Mouse (Mus musculus) forebrain, embryonic 12.5 days (tissue): ENCODE results near the gene Fstl4. TPM values are rescaled to one million over a fixed set of nuclear protein-coding genes. Genes with fewer than 3 reads are reported as not detected.

Source experiments
- ATAC-seq: fragments of 200-750 bp; cut with Nextera tagmentation; 2 replicates; pipeline ENCODE4 v1.8.0; 2017; ENCODE audit warnings: moderate TSS enrichment; ENCODE audit not compliant: low FRiP score
- H3K27ac ChIP-seq: fragments of 300-500 bp; sonication (generic); 2 replicates; pipeline ENCODE4 v1.5.1; 2016; ENCODE audit warnings: mild to moderate bottlenecking
- H3K27me3 ChIP-seq: fragments of 300-500 bp; sonication (generic); 2 replicates; pipeline ENCODE4 v1.6.1; 2016; ENCODE audit warnings: mild to moderate bottlenecking
- H3K36me3 ChIP-seq: fragments of 300-500 bp; sonication (generic); replicated peaks from 2 replicates; pipeline ENCODE4 v1.6.1; 2016; ENCODE audit warnings: mild to moderate bottlenecking
- H3K4me1 ChIP-seq: fragments of 300-500 bp; sonication (generic); 2 replicates; pipeline ENCODE4 v1.6.1; 2016
- H3K4me2 ChIP-seq: fragments of 300-500 bp; sonication (generic); 2 replicates; pipeline ENCODE4 v1.6.1; 2016; ENCODE audit warnings: mild to moderate bottlenecking, moderate library complexity
- H3K4me3 ChIP-seq: fragments of 300-500 bp; sonication (generic); replicated peaks from 2 replicates; pipeline ENCODE4 v1.5.1; 2016; ENCODE audit warnings: mild to moderate bottlenecking
- H3K9ac ChIP-seq: fragments of 300-500 bp; sonication (generic); 2 replicates; pipeline ENCODE4 v1.6.1; 2016; ENCODE audit warnings: mild to moderate bottlenecking
- H3K9me3 ChIP-seq: fragments of 300-500 bp; sonication (generic); 2 replicates; pipeline ENCODE4 v1.6.1; 2016
- WGBS: fragments of 180-500 bp; shearing (Covaris S2); methylation state at CpG from one replicate; pipeline ENCODE4 v1.1.7; 2016; 5-methylcytosine and 5-hydroxymethylcytosine counted together
- polyA plus RNA-seq: library from polyadenylated mRNA; unstranded; fragments of >200 nt; fragmentation: Nextera tagmentation; extraction: Ambion mirVana; gene quantifications from 2 replicates; pipeline ENCODE4 v1.2.1, GENCODE M21; 2016

The Fstl4 gene
- polyA plus RNA-seq, 1 experiment from 2014 or later = 1.0 TPM

GRCm38 (mm10) chr11:53107706-53108105 is 343.3 kb downstream of the Fstl4 start:
- H3K4me2 ChIP-seq = no peak overlapping the region
- WGBS = 73% methylated on average over 5 of the region's 5 CpGs
- ATAC-seq = no peak
- no peak overlapping the region for H3K4me3 ChIP-seq
- H3K9ac ChIP-seq = no peak overlapping the region
- H3K36me3 ChIP-seq = no peaks in the 10 kb centered on the region
- H3K27me3 ChIP-seq = no peaks in the 10 kb centered on the region
- H3K4me1 ChIP-seq = peaks cover 9% of the 10 kb centered on the region
- no peaks in the 10 kb centered on the region for H3K9me3 ChIP-seq
- H3K27ac ChIP-seq = no peak overlapping the region

GRCm38 (mm10) chr11:53108798-53109197 is 344.4 kb downstream of the Fstl4 start:
- 96% methylated on average over 6 of the region's 6 CpGs for WGBS
- Histone ChIP-seq H3K9ac (no peak overlapping the region), H3K4me1 (peaks cover 2% of the 10 kb centered on the region), H3K27me3 (no peaks in the 10 kb centered on the region), H3K9me3 (no peaks in the 10 kb centered on the region), H3K4me2 (no peak overlapping the region), H3K4me3 (no peak overlapping the region), H3K36me3 (no peaks in the 10 kb centered on the region), H3K27ac (no peak overlapping the region)
- no peak for ATAC-seq

DNA sequence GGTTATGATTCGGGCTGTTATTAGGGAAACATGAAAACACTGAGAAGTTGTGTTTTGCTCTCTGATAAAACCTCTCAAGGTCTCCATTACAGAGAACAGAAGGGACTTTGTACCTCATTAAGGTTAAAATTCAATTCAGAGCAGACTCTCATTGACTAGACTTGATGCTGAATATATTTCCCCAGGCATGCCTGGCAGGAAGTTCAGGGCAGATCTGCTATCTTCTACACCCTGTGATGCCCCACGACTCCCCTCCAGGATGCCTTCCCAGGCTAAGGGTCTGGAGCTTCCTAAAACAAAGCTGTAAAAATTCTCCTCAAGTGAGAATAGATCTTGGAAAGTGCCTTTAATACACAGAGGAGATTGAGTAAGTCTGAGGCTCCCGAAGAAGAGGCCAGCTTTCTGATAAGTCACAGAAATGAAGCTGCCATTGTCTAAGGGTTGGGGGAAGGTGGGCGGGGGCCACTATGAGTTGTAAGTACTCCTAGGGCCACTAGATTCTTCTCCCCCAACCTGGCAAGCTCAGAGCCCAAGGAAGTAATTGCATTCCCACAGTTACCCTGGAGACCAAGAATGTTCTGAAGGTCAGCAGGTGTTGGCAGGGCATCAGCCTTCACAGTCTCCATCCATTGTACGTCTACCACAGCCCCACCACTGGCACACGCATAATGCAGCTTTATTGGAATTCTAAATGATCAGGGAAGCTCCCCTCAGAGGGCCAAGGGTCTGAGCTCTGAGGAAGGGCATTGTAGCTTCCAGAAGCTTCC is 345.4 kb downstream of the Fstl4 start:
- Histone ChIP-seq H3K9me3 (no peaks in the 10 kb centered on the region), H3K4me2 (no peak overlapping the region), H3K4me1 (no peaks in the 10 kb centered on the region), H3K36me3 (no peaks in the 10 kb centered on the region), H3K27me3 (no peaks in the 10 kb centered on the region), H3K4me3 (no peak overlapping the region), H3K27ac (no peak overlapping the region), H3K9ac (no peak overlapping the region)
- 71% methylated on average over 6 of the region's 6 CpGs for WGBS
- ATAC-seq = no peak

DNA sequence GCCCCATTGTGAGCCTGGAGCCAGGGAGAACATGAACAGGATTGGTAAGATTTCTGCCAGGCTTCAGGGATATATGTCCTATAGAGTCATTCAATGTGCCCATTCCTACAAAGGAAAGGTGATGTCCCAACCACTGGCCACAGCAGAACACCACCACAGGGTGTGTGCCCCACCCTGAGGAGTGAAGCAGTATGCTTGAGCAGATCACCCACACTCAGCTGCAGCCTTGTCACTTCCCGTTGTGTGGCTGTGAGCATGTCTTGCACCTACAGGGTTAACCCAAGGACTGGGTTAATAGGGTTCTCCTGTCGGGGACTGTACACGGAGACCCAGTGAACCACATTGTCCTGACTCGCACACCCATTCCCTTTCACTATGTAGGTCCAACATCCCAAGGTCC is 351.3 kb downstream of the Fstl4 start:
- no peaks in the 10 kb centered on the region for H3K9me3 ChIP-seq
- no peaks in the 10 kb centered on the region for H3K4me1 ChIP-seq
- no peak overlapping the region for H3K4me2 ChIP-seq
- WGBS = 72% methylated on average over 4 of the region's 4 CpGs
- no peak overlapping the region for H3K27ac ChIP-seq
- no peaks in the 10 kb centered on the region for H3K36me3 ChIP-seq
- H3K27me3 ChIP-seq = no peaks in the 10 kb centered on the region
- no peak overlapping the region for H3K9ac ChIP-seq
- H3K4me3 ChIP-seq = no peak overlapping the region
- ATAC-seq = no peak

DNA sequence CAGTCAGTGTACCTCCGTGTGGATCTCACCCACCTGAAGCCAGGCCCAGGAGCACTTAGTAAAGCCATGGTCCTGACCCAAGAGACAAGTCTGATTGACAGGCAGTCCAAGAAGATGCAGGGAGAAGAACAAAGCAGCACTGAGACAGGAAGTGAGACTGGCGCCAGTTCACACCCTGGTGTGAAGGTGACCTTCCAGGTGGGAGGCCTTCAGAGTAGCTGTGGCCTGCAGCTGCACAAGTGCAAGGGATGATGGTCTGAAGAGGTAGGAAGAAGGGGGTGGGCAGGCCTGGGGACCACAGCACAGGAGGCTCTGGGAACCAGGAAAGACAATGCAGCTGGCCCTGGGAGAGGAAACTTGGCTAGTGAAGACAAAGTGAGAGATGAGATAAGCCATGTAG is 351.9 kb downstream of the Fstl4 start:
- 73% methylated on average over 2 of the region's 2 CpGs for WGBS
- ATAC-seq = no peak

DNA sequence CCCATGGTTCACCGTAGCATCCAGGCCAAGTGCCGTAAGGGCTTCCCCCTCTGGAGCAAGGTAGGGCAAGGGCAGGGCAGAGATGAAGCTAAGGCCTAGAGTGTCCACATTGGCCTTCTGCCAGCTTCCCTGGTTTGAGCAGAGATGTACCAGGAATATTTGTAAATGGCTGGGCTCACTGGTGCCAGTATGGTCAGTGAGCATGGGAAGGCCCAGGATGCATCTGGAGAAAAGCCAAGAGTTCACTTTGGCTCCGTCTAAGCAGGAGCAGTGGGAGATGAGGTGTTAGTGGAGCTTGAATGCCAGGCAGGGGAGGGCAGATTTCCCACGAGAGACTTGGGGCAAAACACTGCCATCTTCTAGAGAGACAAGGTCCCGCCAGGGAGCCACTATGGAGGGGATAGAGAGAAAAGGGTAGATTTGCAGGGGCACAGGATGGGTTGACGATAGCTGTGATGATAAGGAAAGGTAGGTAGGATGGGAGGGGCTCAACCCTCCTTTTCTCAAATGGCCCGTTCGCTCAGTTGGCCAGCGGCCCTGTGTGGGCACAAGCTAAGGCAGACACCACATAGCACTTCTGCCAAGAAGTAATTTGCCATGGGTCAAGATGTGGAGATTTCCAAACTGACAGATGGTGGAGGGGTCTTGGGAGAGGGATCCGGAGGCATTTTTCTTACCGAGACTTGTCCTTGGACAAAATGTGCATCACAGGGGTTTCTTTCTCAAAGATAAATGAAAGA is 354.0 kb downstream of the Fstl4 start:
- H3K9ac ChIP-seq = no peak overlapping the region
- no peaks in the 10 kb centered on the region for H3K27me3 ChIP-seq
- no peak overlapping the region for H3K4me2 ChIP-seq
- no peaks in the 10 kb centered on the region for H3K9me3 ChIP-seq
- H3K4me3 ChIP-seq = no peak overlapping the region
- H3K4me1 ChIP-seq = no peaks in the 10 kb centered on the region
- no peaks in the 10 kb centered on the region for H3K36me3 ChIP-seq
- 88% methylated on average over 11 of the region's 11 CpGs for WGBS
- ATAC-seq = no peak
- no peak overlapping the region for H3K27ac ChIP-seq

More for the DNA sequence above, 351.9 kb downstream of the Fstl4 start:
- H3K27me3 ChIP-seq = no peaks in the 10 kb centered on the region
- no peak overlapping the region for H3K27ac ChIP-seq
- no peaks in the 10 kb centered on the region for H3K4me1 ChIP-seq
- H3K36me3 ChIP-seq = no peaks in the 10 kb centered on the region
- no peak overlapping the region for H3K4me2 ChIP-seq
- H3K9ac ChIP-seq = no peak overlapping the region
- H3K4me3 ChIP-seq = no peak overlapping the region
- H3K9me3 ChIP-seq = no peaks in the 10 kb centered on the region

DNA sequence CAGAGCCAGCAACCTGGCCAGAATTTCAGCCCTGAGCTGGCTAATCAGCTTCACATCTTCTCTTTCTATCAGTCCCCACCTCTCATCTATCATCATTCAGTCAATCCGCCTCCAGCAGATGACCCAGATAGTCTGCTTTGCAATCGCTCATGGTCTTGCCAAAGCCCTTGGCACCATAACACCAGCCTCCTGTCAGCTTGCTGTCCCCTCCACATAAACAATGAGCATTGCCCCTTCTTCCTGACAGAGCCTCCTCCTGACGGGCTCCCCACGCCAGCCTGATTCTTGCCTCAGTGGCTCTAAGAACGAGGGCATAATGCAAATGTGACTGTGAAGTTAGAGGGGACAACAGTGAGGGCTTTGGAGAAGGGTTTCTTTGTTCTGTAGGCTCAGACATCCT is 355.5 kb downstream of the Fstl4 start:
- Histone ChIP-seq H3K4me3 (no peak overlapping the region), H3K9me3 (no peaks in the 10 kb centered on the region), H3K4me2 (no peak overlapping the region), H3K27ac (no peak overlapping the region), H3K9ac (no peak overlapping the region), H3K4me1 (no peaks in the 10 kb centered on the region), H3K27me3 (no peaks in the 10 kb centered on the region), H3K36me3 (no peaks in the 10 kb centered on the region)
- no peak for ATAC-seq
- WGBS = 82% methylated on average over 5 of the region's 5 CpGs

DNA sequence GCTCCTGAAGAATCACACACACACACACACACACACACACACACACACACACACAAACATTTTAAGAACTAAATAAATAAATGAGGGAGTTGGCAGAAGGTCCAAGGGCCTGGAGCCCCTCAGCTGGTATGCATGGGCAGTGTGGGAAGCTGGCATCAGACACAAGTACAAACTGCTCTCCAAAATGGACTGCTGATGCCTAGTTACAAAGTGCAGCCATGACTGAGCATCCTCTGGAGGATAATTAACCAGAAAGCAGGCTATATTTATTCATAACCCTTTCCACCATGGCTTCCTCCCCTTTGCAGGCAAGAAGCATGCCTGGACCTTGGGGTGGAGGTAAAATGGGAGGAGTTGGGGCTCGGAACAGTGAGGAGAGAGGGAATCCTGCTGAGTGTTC is 356.8 kb downstream of the Fstl4 start:
- Histone ChIP-seq H3K9me3 (no peaks in the 10 kb centered on the region), H3K36me3 (no peaks in the 10 kb centered on the region), H3K27ac (no peak overlapping the region), H3K4me2 (no peak overlapping the region), H3K4me3 (no peak overlapping the region), H3K9ac (no peak overlapping the region), H3K27me3 (no peaks in the 10 kb centered on the region), H3K4me1 (no peaks in the 10 kb centered on the region)
- ATAC-seq = no peak
- WGBS = 61% methylated on average over 1 of the region's 1 CpGs

DNA sequence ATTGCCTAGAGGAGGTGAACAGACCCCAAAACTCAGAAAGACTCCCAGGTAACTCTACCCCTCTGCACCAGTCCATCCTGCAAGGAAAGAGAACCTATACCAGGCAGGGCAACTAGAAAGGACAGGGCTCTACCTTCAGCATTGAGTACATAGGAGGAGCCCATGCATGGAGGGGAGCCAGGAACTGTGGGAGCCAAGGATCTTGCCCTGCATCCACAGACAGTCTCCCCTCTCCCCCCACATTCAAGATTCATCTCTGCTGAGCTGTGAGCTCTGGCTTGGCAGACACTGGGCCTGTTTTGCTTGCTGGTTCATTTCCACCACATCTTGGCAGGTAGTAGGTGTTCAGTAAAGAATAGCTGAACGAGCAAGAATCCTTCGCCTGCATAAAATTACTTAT is 360.4 kb downstream of the Fstl4 start:
- ATAC-seq = no peak
- H3K27ac ChIP-seq = no peak overlapping the region
- H3K4me1 ChIP-seq = no peaks in the 10 kb centered on the region
- H3K4me3 ChIP-seq = no peak overlapping the region
- no peaks in the 10 kb centered on the region for H3K36me3 ChIP-seq
- no peak overlapping the region for H3K4me2 ChIP-seq
- 90% methylated on average over 2 of the region's 2 CpGs for WGBS
- H3K9ac ChIP-seq = no peak overlapping the region
- no peaks in the 10 kb centered on the region for H3K9me3 ChIP-seq
- H3K27me3 ChIP-seq = no peaks in the 10 kb centered on the region

- ATAC-seq = no peak
- Histone ChIP-seq H3K27ac (no peak overlapping the region), H3K27me3 (no peaks in the 10 kb centered on the region), H3K9me3 (no peaks in the 10 kb centered on the region), H3K4me3 (no peak overlapping the region), H3K36me3 (no peaks in the 10 kb centered on the region), H3K9ac (no peak overlapping the region), H3K4me2 (no peak overlapping the region), H3K4me1 (no peaks in the 10 kb centered on the region)
- WGBS = 84% methylated on average over 6 of the region's 6 CpGs
Observed at GRCm38 (mm10) chr11:53126660-53127059, 362.2 kb downstream of the Fstl4 start.

DNA sequence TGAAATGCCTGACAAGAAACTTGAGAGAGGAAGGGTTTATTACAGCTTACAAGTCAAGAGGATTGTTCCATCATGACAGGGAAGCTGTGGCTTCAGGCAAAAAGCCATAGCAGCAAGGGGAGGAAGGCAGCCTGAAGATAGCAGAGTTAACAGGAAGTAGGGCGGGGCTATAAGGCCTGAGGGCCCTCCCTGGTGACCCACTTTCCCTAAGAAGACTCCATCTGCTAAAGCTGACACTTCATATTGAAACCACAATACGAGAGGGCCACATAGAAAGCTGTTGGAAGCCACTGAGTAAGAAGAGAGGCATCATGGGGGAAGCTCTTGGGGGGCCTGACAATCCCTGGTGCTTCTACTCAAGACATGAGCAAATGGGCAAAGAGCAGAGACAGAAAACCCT is 364.2 kb downstream of the Fstl4 start:
- Histone ChIP-seq H3K4me3 (no peak overlapping the region), H3K27ac (no peak overlapping the region), H3K27me3 (no peaks in the 10 kb centered on the region), H3K9me3 (no peaks in the 10 kb centered on the region), H3K4me1 (peaks cover 11% of the 10 kb centered on the region), H3K9ac (no peak overlapping the region), H3K4me2 (no peak overlapping the region), H3K36me3 (no peaks in the 10 kb centered on the region)
- no peak for ATAC-seq
- 82% methylated on average over 2 of the region's 2 CpGs for WGBS

DNA sequence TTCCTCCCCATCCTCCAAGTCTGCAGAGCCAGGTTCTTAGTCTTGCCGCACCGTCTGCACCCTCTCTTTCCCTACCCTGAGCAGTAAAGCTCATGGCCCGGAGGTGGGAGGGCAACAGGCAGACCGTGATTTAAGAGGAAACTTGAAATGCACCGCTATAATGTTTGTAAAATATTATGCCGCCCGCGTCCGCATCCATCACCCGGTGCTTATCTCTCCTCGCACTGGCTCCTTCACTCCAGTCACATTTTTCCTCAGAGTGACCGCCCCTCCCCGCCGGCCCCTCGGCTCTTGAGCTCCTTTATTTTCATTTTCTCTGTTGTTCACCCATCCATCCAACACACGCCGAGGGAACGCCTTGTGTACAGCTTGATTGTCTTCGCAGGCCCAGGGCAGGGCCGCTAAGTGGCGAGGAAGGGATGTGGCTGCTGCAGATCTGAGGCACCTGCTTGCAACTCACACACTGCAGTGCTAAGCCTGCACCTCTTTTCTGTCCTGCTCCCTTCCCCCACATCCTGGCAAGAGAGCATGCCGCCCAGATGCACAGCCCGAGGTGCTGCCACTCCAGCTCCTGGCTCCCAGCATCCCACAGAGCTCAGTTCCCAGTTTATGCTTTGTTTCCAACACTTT is 368.1 kb downstream of the Fstl4 start:
- WGBS = 22% methylated on average over 23 of the region's 23 CpGs
- peak overlapping the region; percentile 50; the same call in 1 of the 2 replicates for H3K27ac ChIP-seq
- ATAC-seq = peak; percentile 60; the same call in 1 of the 2 replicates

More for the DNA sequence above, 368.1 kb downstream of the Fstl4 start:
- no peaks in the 10 kb centered on the region for H3K27me3 ChIP-seq
- H3K9me3 ChIP-seq = no peaks in the 10 kb centered on the region
- H3K4me1 ChIP-seq = peaks cover 13% of the 10 kb centered on the region
- no peak overlapping the region for H3K9ac ChIP-seq
- H3K36me3 ChIP-seq = no peaks in the 10 kb centered on the region
- peak overlapping the region; percentile 49 for H3K4me2 ChIP-seq
- peak overlapping the region; percentile 18; the same call in 1 of the 2 replicates for H3K4me3 ChIP-seq
